Mouse (Mus musculus) forebrain, embryonic 15.5 days (tissue): ENCODE measurements at regions not wholly inside any gene's neighbourhood (a gene's known extent, or its start where the extent isn't known, plus 50 kb on each side); places are given as distances from the start of the nearest gene placed in this dataset.

ENCODE experiments used
- ATAC-seq: fragments of 200-750 bp; cut with Nextera tagmentation; replicated peaks from 2 replicates; pipeline ENCODE4 v1.8.0; 2017; ENCODE audit warnings: mild to moderate bottlenecking, moderate TSS enrichment, moderate library complexity
- H3K27ac ChIP-seq: fragments of 300-500 bp; sonication (generic); replicated peaks from 2 replicates; pipeline ENCODE4 v1.5.1; 2015; ENCODE audit warnings: mild to moderate bottlenecking, inconsistent platforms
- H3K27me3 ChIP-seq: fragments of 300-500 bp; sonication (generic); 2 replicates; pipeline ENCODE4 v1.6.1; 2015; ENCODE audit warnings: inconsistent platforms
- H3K36me3 ChIP-seq: fragments of 300-500 bp; sonication (generic); 2 replicates; pipeline ENCODE4 v1.6.1; 2015; ENCODE audit warnings: mild to moderate bottlenecking, inconsistent platforms
- H3K4me1 ChIP-seq: fragments of 300-500 bp; sonication (generic); 2 replicates; pipeline ENCODE4 v1.6.1; 2015; ENCODE audit warnings: inconsistent platforms
- H3K4me2 ChIP-seq: fragments of 300-500 bp; sonication (generic); replicated peaks from 2 replicates; pipeline ENCODE4 v1.6.1; 2015; ENCODE audit warnings: mild to moderate bottlenecking, inconsistent platforms
- H3K4me3 ChIP-seq: fragments of 300-500 bp; sonication (generic); 2 replicates; pipeline ENCODE4 v1.5.1; 2015; ENCODE audit warnings: mild to moderate bottlenecking, inconsistent platforms
- H3K9ac ChIP-seq: fragments of 300-500 bp; sonication (generic); replicated peaks from 2 replicates; pipeline ENCODE4 v1.6.1; 2015; ENCODE audit warnings: mild to moderate bottlenecking, inconsistent platforms
- H3K9me3 ChIP-seq: fragments of 300-500 bp; sonication (generic); 2 replicates; pipeline ENCODE4 v1.6.1; 2016; ENCODE audit warnings: inconsistent platforms
- WGBS: fragments of 180-500 bp; shearing (Covaris S2); methylation state at CpG from one replicate; pipeline ENCODE4 v1.1.7; 2015; ENCODE audit warnings: mixed read lengths; 5-methylcytosine and 5-hydroxymethylcytosine counted together

- Histone ChIP-seq H3K9me3 (no peaks in the 10 kb centered on the region), H3K27me3 (no peaks in the 10 kb centered on the region), H3K4me3 (no peak overlapping the region), H3K27ac (no peak overlapping the region), H3K4me2 (no peak overlapping the region), H3K36me3 (no peaks in the 10 kb centered on the region), H3K4me1 (no peaks in the 10 kb centered on the region), H3K9ac (no peak overlapping the region)
- no peak for ATAC-seq
- WGBS: 91% methylated on average over 6 of the region's 6 CpGs
These were observed 184.0 kb upstream of the Cited2 start for GRCm38 (mm10) chr10:17538944-17539533.

- WGBS: 76% methylated on average over 6 of the region's 6 CpGs
- ATAC-seq: no peak
- no peak overlapping the region for H3K9ac ChIP-seq
- H3K4me1 ChIP-seq: no peaks in the 10 kb centered on the region
- H3K36me3 ChIP-seq: no peaks in the 10 kb centered on the region
- H3K27me3 ChIP-seq: no peaks in the 10 kb centered on the region
- no peak overlapping the region for H3K4me2 ChIP-seq
- H3K4me3 ChIP-seq: no peak overlapping the region
- H3K9me3 ChIP-seq: no peaks in the 10 kb centered on the region
- H3K27ac ChIP-seq: no peak overlapping the region
These were observed 182.3 kb upstream of the Cited2 start for GRCm38 (mm10) chr10:17540404-17541375.

DNA sequence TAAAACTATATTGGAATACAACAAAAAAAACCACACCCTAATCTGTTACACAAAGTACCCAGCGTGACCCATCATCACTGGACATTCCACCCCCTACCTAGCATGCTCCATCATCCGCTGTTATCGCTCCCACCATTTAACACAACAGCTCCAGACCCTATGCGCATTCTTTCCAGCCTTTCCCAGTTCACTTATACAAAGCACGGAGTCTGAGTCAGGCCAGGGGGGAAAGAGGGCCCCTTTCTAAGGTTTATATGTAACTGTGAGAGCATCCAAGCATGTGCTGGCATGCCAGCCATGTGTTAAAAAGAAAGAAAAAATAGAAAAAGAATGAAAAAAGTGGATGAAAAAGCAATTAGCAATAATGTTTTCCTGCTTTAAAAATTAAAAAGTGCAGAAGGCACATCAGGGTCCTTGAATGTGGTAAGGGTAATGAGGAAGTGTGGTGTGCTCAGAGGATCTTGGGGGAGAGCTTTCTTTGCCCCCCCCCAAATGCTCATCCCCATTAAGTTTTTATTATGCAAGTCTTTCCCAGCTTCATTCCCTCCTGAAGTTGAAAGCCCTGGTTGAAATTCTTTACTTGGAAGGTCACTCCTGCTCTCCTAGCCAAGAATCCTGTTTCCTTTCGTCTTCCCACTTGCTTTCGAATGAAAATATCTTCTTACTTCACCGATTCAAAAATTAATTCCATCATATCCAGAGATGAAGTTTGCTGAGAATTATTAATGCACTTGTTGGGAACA, 180.7 kb upstream of the Cited2 start:
- no peak overlapping the region for H3K4me2 ChIP-seq
- no peak for ATAC-seq
- no peak overlapping the region for H3K27ac ChIP-seq
- no peak overlapping the region for H3K4me3 ChIP-seq
- no peaks in the 10 kb centered on the region for H3K9me3 ChIP-seq
- H3K4me1 ChIP-seq: no peaks in the 10 kb centered on the region
- H3K36me3 ChIP-seq: no peaks in the 10 kb centered on the region
- WGBS: 77% methylated on average over 8 of the region's 8 CpGs
- no peak overlapping the region for H3K9ac ChIP-seq
- no peaks in the 10 kb centered on the region for H3K27me3 ChIP-seq

DNA sequence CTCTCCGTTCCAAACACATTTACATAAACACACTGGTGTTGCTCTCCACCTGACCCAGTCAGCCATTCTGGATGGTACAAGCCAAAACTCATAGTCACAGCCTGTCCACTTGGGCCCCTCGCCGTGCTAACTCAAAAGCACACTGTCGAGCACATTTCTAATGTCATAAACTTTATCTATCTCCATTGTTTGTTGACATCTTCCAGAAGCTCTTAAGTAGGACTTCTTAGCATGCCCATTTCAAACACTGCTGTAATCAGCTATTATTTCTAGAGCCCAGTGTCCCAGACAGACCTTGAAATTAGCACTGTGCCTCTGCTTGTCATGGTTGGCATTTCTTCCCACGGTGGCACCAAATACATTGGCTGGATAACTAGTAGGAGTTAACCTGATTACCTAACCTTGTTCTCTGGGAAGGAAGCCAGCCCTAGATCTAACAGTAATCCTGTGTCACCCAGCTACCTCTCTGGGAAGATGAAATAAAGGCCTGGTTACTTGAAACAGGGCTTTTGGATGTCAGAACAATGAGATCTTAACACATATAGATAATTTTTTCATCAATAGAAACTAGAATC, 180.1 kb upstream of the Cited2 start:
- H3K27ac ChIP-seq: no peak overlapping the region
- H3K4me3 ChIP-seq: no peak overlapping the region
- H3K36me3 ChIP-seq: no peaks in the 10 kb centered on the region
- WGBS: 87% methylated on average over 5 of the region's 5 CpGs
- H3K9me3 ChIP-seq: no peaks in the 10 kb centered on the region
- H3K9ac ChIP-seq: no peak overlapping the region
- H3K27me3 ChIP-seq: no peaks in the 10 kb centered on the region
- no peak for ATAC-seq
- no peaks in the 10 kb centered on the region for H3K4me1 ChIP-seq
- no peak overlapping the region for H3K4me2 ChIP-seq

GRCm38 (mm10) chr10:17545291-17545690, 177.7 kb upstream of the Cited2 start:
- no peak overlapping the region for H3K27ac ChIP-seq
- ATAC-seq: no peak
- H3K4me2 ChIP-seq: no peak overlapping the region
- no peak overlapping the region for H3K9ac ChIP-seq
- no peaks in the 10 kb centered on the region for H3K36me3 ChIP-seq
- no peak overlapping the region for H3K4me3 ChIP-seq
- no peaks in the 10 kb centered on the region for H3K4me1 ChIP-seq
- no peaks in the 10 kb centered on the region for H3K27me3 ChIP-seq
- no peaks in the 10 kb centered on the region for H3K9me3 ChIP-seq

DNA sequence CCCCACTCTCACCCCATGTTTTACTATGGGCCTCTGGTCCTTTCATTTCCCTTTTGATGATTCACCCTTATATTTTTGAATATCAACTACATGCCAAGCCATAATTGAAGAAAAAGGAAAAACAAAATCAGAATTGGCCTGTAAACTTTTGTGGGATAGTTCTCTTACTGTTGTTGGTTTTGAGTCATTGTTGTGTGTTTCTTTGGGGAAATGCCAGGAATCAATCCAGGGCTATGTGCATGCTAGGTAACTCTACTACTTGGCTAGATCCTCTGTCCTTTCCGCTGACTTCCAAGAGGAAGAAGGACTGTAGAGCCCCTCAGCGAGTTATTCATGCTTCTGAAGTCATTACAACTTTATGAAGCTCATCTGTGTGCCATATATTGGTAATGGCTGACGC, 175.0 kb upstream of the Cited2 start:
- Histone ChIP-seq H3K27me3 (no peaks in the 10 kb centered on the region), H3K9ac (no peak overlapping the region), H3K36me3 (no peaks in the 10 kb centered on the region), H3K9me3 (no peaks in the 10 kb centered on the region), H3K4me3 (no peak overlapping the region), H3K4me2 (no peak overlapping the region), H3K4me1 (no peaks in the 10 kb centered on the region), H3K27ac (no peak overlapping the region)
- WGBS: 92% methylated on average over 3 of the region's 3 CpGs
- ATAC-seq: no peak

- Histone ChIP-seq H3K27me3 (no peaks in the 10 kb centered on the region), H3K9ac (no peak overlapping the region), H3K4me2 (no peak overlapping the region), H3K36me3 (no peaks in the 10 kb centered on the region), H3K4me3 (no peak overlapping the region), H3K27ac (no peak overlapping the region), H3K9me3 (no peaks in the 10 kb centered on the region), H3K4me1 (no peaks in the 10 kb centered on the region)
- no peak for ATAC-seq
- 89% methylated on average over 14 of the region's 14 CpGs for WGBS
These were observed 174.1 kb upstream of the Cited2 start for GRCm38 (mm10) chr10:17548629-17549580.

DNA sequence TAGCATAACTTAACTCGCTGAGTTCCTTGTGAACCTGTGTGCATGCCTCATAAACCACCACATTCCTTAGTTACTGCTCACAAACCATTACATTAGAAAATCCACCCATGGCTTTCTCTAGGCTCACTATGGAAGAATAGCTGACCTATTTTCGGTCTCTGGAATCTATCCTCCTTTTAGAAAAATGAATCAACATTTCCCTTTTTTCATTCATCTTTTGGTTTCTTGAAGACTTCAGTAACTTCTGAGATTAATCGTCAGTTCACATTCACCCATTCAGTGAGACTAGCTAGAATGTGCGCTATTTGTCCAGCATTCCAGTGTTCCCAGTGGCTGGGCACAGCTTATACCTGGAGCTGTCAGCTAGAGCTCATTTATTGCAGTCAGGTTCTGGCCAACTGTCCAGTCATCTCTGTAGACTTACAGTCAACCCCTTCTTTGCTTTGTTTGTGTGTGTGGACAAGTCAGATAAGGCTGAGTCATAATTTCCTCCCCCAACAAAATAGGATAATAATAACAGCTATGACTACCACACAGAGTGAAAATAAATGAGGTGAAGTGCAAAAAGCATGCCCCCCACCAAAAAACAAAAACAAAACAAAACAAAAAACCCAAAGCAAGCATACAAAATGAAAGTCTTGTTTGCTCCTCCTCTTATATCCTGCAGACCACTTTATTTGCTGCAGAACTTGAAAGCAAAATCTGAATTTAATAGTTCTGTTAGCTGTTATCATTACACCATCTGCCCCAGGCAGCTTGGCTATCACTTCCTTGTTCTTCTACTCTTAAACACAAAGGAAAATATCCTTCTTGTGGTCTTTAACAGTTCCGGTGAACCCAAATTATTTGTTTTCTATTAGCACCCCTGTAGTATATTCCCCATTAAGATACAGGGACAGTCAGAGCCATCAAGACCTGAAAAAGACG, 173.0 kb upstream of the Cited2 start:
- no peak overlapping the region for H3K9ac ChIP-seq
- H3K27ac ChIP-seq: no peak overlapping the region
- no peak overlapping the region for H3K4me3 ChIP-seq
- H3K36me3 ChIP-seq: no peaks in the 10 kb centered on the region
- WGBS: 87% methylated on average over 6 of the region's 6 CpGs
- no peak overlapping the region for H3K4me2 ChIP-seq
- no peaks in the 10 kb centered on the region for H3K9me3 ChIP-seq
- no peak for ATAC-seq
- H3K27me3 ChIP-seq: no peaks in the 10 kb centered on the region
- H3K4me1 ChIP-seq: no peaks in the 10 kb centered on the region

- ATAC-seq: no peak
- Histone ChIP-seq H3K36me3 (no peaks in the 10 kb centered on the region), H3K9me3 (no peaks in the 10 kb centered on the region), H3K4me1 (no peaks in the 10 kb centered on the region), H3K27me3 (no peaks in the 10 kb centered on the region), H3K9ac (no peak overlapping the region), H3K4me3 (no peak overlapping the region), H3K27ac (no peak overlapping the region), H3K4me2 (no peak overlapping the region)
- WGBS: 90% methylated on average over 6 of the region's 6 CpGs
These were observed 172.4 kb upstream of the Cited2 start for GRCm38 (mm10) chr10:17550638-17551013.

GRCm38 (mm10) chr10:17551869-17552268, 171.1 kb upstream of the Cited2 start:
- no peak overlapping the region for H3K9ac ChIP-seq
- no peaks in the 10 kb centered on the region for H3K27me3 ChIP-seq
- H3K4me1 ChIP-seq: no peaks in the 10 kb centered on the region
- H3K4me2 ChIP-seq: no peak overlapping the region
- ATAC-seq: no peak
- no peaks in the 10 kb centered on the region for H3K36me3 ChIP-seq
- H3K9me3 ChIP-seq: no peaks in the 10 kb centered on the region
- no peak overlapping the region for H3K27ac ChIP-seq
- no peak overlapping the region for H3K4me3 ChIP-seq
- 83% methylated on average over 6 of the region's 6 CpGs for WGBS

DNA sequence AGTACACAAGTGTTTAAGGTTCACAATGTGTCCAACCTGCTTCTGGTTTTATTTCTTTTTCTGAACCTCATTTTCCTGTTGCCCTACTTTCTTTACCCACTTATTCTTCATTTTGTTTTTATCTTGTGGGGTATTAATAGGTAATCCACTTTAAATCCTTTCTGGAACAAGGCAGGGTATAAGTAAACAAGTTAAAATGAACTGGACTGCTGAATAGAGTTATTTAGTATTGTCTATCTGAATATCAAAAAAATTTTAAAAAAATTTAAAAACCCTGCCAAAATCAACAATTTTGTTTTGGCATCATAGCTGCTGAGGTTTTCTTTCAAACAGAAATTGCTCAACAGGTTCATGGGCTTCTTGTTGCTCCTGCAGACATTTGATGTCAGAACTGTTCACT, 170.7 kb upstream of the Cited2 start:
- H3K27me3 ChIP-seq: no peaks in the 10 kb centered on the region
- no peak overlapping the region for H3K4me3 ChIP-seq
- no peaks in the 10 kb centered on the region for H3K4me1 ChIP-seq
- no peak overlapping the region for H3K4me2 ChIP-seq
- H3K9me3 ChIP-seq: no peaks in the 10 kb centered on the region
- H3K27ac ChIP-seq: no peak overlapping the region
- no peak overlapping the region for H3K9ac ChIP-seq
- no peaks in the 10 kb centered on the region for H3K36me3 ChIP-seq
- ATAC-seq: no peak
